Mouse (Mus musculus) frontal cortex, adult 2 months (tissue): Measurements from ENCODE around the gene Spire2. TPM values are rescaled to one million over a fixed set of nuclear protein-coding genes. Genes with fewer than 3 reads are reported as not detected.

Source experiments
- DNase-seq, 2 experiments: peaks; one replicate each; pipeline ENCODE4 v3.0.0; 2022; ENCODE audit warnings: low spot score in 1 of 2; ENCODE audit errors: extremely low spot score in 1 of 2
- polyA plus RNA-seq: library from polyadenylated mRNA; depleted of rRNA; stranded (reverse); fragments of >200 nt; gene quantifications from 2 replicates; pipeline ENCODE4 v1.2.3, GENCODE M21; 2012

Gene Spire2
- polyA plus RNA-seq, 1 experiment = 17.4 TPM

DNA sequence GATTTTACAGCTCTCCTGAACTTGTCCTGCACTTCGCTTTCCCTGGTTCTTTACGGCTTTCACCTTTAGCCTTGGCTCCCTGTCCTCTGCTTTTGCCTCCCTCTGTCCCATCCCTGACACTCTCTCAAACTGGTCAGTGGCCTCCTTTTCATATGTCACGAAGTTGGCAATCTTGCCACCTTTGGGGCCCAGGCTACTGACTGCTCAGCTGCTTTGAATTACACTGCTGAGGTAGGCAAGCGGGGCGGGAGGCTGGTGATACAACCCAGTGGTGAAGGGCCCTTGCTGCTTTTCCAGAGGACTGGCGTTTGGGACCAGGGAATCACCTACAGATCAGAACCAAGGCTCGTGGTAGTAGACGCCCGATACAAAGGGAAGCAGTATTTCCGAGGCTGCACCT is 43.2 kb downstream of the Spire2 start:
- DNase-seq = no peak

DNA sequence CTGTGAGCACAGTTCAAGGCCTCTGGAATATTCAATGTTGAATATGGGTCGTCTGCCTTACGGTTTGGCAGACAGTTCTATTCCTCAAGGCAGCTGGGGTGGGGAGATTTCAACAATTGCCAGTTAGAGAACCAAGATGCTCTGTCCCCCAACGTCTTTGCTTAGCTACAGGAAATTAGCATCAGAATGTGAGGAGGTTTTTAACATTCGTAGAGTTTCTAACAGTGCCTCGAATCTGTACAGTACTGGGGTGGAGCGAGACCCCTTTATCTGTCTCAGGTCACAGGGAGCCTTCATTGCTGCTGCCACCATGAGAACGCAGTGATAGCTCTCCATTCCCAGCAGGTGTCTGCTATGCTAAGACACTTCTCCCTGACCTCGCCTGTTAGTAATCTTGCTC is 43.6 kb downstream of the Spire2 start:
- DNase-seq = no peak

DNA sequence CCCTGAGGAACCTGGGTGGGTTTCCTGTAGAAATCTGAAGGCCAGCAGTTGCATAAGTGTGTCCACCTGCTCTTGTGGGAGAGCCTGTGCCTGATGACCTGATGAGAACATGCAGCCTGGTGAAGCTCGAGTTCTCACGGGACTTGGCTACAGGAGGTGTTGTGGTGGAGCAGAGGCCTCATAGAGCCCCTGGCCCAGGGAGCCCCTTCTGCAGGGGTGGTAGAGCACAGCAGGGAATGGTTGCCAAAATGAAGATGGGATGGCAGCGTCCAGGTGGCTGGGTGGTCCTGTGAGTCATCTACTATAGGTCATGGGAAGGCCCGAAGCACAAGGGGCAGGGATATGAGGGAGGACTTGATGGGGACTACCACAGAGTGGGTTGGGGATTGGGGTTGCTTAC is 49.2 kb downstream of the Spire2 start:
- no peak for DNase-seq

DNA sequence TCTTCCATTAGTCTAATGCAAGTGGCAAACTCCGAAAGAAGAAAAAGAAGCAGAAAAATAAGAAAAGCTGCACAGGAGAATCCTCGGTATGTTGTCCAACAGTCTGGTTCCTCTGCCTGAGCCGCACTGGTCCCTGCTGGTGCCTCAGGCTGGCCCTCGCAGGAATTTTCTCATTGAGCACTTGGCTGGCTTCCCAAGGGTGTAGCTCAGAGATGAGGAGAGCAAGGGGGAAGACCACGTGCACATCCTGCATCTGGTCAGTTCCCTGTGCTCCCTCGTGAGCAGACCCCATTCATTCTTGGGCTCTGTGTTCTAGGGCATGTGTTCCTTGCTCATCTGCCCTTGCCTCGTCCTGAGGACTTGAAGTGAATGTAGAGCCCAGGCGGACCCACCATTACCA is 50.0 kb downstream of the Spire2 start:
- no peak for DNase-seq

DNA sequence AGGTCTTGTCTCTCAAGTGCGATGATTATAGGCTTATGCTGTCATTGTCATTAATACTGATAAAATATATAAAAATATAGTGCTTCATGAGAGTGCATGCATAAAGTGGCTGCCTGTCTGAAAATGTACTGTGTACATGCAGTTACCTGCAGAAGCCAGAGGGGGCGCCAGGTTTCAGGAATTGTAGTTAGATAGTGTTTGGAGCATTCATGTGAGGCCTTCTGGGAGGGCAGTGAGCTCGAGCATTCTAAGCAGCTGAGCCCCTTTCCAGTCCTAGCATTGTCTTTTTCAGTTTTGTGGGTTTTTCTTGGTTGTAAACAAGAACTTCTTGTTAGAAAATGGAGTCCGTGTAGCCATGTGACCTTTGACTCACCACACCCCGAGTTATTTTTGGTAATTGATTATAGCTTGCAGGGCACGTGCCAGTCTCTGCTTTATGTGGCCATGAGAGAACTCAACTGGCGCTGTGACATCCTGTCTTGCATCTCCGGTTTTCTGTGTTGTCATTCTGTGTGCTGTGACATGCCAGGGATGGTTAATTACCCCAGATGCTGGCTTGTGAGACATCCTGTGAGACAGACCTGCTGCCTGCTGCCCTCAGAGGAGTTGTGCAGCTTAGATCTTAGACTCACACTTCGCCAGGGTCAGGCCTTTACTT is 52.5 kb downstream of the Spire2 start:
- DNase-seq = peak in 1 of 2 experiments; percentile 46

DNA sequence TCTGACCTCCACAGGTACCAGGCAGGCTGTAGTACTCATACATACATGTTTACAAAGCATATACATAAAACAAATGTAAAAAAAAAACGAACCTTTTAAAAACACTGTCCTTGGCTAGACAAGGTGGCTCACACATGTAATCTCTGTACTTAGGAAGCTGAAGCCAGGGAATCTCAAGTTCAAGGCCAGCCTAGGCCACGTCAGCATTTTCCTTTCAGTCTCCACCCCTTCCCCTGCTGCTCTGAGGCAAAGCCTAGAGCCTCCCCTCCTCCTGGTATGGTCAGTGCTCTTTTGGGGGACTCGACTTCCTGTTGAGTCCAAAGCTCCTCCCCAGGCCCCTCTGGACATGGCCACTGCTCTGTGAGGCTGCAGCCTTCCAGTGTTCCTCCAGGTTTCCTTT is 54.5 kb downstream of the Spire2 start:
- no peak for DNase-seq

DNA sequence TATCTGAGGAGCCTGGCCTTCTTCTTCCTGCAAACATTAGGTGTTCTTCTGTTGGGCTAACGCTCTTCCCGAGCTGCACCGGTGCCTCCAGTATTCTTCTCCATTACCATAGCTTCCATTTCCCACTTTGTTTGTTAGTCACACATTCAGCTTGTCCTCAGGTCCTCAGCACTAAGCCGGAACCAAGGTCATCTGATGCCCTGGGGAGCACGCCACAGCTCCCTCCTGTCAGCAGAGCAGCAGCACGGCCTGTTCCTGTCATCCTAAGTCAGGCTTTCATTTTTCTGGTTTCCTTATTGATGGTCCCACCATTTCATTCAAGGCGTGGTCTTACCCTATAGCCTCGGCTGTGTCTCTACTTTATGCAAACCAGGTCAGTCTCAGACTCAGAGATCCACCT is 55.3 kb downstream of the Spire2 start:
- DNase-seq = no peak

DNA sequence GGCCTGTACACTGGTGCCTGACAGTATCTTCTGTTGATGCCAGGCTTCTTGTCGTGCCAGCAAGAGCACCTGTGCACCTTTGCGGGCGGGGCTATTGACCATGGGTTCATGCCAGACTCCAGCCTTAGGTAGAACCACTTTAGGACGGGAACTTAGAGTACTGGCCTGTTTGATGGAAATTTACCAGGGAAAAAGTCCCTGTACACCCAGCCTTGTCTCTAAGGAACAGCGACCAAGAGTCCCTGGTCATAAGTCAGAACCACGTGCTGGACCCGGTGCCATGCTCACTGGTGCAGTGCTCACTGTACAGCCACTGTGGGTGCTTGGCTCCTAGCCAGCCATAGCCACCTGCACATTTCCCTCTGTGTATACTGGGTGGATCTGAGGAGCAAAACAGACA is 56.5 kb downstream of the Spire2 start:
- no peak for DNase-seq

DNA sequence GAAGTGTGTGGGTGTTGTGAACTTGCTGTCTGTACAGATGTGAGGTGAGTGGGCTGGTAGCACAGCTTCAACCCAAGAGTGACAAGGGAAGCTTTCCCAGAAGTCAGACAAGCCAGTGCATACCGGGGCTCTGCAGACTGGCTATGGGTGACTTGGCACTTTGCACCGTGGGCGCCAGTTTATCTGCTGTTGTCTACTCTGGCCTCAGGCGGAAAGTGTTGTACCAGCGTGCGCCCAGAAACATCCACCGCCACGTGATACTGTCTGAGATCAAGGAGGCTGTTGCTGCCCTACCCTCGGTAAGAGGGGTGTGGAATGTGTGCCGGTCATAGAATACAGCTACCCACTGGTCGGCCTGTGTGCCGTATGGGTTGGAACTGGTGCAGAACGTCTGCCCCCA is 65.8 kb downstream of the Spire2 start:
- DNase-seq = no peak

DNA sequence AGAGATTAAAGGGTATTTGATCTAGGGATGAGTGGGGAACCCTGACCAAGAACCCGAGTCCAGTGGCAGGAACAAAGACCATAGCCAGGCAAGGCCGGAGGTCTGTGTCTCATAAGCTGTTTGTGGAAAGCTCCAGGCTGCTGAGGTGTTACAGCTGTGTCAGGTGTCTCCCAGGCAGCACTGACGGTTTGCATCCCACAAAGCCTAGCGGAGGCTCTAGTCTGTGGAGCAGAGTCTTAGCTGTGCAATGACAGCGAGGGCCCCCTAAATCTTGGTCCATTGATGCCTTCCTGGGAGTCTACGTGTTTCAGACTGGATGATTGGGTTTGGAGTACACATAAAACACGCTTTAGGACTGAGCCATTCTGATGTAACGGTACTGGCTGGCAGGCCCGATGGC is 69.4 kb downstream of the Spire2 start:
- DNase-seq = no peak

DNA sequence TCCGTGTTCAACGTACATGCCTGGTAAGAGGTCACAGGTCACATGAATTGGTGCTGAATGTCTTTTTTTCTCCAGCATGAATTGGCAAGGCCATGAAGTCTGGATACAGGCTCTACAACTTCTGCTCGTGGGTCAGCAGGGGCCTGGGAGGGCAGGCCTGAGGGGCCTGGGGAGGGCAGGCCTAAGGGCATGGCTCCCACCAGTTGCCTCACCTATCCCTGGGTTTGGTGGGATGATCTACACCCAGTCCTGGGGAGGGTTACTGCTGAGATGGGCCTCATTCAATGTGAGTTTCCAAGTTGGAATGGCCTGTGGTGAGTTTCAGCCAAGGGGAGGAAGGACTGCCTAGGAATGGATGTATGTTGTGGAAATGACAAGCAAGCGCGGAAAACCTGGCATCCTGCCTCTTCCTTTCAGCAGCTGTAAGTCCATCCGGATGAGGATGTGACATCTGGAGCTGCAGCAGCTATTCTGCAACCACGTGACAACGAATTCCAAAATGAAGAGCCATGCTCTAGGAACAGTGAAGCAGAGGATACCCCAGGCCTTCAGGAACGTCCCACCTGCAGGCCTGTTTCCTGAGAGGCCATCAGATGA is 70.3 kb downstream of the Spire2 start:
- no peak for DNase-seq

DNA sequence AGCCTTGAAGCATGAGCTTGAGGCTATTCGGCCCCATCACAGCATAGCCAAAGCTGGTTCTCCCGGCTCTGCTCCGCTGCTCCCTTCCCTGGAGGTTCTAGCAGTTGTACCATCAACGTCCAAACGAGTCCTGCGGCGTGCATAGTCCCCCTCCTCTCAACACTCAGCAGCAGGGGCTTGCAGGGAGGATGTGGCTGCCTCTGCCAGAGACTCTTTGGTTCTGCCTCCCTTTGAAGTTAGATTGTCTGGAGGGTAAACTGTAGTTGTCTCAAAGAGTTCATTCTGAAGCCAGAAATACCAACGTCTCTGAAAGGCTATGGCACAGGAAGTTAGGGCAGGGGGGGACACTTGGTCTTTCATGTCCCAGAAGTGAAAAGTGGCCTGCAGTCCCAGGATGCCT is 72.0 kb downstream of the Spire2 start:
- no peak for DNase-seq

DNA sequence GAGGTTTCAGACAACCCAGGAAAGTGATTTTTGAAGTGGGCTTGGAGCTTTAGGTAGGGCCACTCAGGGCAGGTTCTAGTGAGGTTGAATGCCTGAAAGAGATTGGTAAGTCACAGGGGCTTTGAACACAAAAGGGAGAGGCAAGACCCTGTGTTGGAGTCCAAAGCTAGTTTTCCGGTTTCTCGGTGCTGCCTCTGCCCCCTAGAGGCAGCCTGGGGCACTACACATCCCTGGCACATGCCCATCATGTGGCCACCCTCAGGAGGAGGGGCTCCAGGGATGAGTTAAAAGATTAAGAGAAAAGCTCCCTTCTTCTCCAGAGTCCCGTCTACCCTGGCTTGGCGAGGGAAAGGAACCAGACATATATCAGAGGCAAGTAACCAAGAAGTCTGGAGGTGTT is 74.3 kb downstream of the Spire2 start, which contains the start of gene Mc1r:
TSS of gene Mc1r (plus strand) at position 322 of the 400 bp plus-strand sequence.
- peak in 1 of 2 experiments; percentile 86 for DNase-seq

DNA sequence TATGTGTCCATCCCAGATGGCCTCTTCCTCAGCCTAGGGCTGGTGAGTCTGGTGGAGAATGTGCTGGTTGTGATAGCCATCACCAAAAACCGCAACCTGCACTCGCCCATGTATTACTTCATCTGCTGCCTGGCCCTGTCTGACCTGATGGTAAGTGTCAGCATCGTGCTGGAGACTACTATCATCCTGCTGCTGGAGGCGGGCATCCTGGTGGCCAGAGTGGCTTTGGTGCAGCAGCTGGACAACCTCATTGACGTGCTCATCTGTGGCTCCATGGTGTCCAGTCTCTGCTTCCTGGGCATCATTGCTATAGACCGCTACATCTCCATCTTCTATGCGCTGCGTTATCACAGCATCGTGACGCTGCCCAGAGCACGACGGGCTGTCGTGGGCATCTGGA is 75.1 kb downstream of the Spire2 start:
- no peak for DNase-seq

DNA sequence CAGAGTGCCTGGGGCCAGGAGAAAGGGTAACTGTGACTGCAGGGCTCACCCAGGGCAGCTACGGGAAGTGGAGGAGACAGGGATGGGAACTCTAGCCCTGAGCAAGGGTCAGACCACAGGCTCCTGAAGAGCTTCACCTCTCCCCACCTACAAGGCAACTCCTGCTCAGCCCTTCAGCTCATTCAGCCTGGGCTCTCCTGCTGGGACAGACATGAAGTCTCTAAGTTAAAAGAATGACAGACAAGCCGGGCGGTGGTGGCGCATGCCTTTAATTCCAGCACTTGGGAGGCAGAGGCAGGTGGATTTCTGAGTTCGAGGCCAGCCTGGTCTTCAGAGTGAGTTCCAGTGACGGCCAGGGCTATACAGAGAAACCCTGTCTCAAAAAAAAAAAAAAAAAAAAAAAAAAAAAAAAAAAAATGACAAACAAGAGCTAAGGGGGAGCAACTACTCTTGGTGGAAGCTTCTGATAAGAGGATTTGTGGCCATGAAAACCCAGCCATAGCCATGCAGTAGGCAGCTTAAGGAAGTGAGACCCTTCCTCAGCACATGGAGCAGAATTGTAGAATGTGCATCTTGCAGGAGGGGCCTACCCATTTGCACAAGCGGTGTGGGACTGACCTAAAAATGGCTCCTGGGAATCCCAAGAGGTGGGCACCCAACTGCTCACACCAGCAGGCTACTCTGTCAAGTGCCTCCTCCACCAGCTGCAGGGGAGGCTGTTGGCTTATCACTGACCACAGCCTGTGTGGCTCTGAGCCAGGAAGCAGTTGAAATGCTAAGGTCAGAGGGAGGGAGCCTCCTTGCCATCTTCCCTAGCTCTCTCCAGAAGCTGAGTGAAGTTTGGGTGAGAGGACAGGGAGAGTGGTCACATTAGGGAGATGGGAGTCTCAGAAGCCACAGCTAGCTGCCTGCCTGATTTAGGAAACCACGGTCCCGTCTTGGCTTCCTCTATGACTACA is 76.4 kb downstream of the Spire2 start:
- no peak for DNase-seq

DNA sequence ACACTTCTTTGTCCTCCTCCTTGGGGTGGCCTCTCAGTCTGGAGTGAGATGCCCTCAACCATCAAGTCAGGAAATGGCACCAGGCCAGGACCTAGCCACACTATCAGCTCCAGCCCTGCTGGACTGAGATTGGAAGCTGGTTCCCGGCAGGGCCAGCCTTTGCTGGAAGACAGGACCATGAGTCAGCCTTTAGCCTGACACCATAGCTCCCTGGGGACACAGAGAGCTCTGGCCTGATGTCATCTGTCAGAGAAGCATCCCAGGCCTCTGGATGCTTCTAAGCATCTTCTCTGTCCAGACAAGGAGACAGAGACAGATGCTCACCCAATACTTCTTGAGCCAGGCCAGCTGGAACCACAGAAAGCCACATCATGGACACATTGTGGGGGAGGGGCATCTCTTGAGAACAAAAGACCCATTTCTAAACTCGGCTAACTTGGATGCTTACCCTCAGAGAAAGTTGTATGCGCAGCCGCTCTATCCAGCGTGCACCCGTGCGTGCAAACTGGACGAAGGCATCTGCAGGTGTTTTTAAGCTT is 77.6 kb downstream of the Spire2 start:
- no peak for DNase-seq

DNA sequence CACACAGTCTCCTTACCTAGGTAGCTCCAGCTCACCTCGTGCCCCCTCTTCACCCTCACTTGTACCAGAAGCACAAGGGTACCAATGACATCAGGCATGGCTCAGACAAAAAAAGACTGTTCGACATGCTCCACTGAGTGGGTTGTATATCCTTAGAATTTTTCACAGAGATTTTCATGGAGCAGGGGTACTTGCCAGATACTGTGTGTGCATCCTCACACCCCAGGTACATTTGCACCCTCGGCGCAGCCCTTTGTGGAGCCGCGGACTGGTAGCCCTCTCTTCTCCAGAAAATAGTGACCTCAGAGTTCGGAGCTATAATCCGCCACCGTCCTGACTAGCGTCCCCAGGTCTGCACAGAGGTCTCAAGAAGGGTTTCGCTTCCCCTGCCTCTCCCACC is 78.3 kb downstream of the Spire2 start:
- DNase-seq = no peak

DNA sequence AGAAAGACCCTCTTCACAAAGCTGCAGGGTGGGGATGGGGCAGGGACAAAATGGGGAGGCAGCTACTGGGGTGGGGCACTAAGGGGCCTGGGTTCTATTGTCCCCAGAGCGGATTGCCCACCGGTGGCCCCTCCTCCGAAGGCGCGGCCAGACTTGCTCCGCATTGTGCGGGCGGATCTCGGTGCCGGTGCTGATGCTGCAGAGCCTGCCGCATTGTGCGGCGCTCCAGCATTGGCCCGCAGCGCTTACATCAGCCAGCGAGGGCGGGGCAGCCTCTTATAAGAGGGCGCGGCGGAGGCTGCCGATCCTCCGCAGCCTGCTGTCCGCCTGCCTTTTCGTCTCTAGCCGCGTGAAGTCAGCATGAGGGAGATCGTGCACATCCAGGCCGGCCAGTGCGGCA is 78.7 kb downstream of the Spire2 start, which contains the start of gene Tubb3:
TSS of gene Tubb3 (plus strand) at position 179 of the 400 bp plus-strand sequence.
- DNase-seq = peak; percentile 85 to 92

DNA sequence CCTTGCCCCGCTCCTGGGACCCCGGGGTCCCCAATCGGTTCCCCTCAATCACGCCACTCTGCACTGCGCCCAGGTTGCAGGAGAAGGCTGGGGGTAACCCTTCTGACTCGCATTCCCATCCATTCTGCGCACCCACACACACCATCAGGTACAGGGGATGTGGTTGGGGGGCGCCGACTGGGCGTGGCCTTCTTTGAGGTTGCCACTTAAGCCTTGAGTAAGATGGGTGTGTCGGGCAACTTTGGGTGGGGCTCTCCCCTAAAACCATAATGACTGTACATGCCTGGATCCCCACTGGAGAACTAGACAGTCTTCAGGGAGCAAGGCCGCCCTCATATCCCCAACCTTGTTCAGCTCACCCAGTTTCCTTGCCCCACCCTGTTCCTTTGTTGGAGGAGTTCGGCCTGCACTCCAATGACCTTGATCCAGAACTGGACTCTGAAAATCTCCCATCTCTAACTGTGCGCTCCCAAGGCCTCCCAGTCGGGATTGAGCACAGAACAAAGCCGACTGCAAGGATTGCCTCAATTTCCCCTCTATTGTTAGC is 79.3 kb downstream of the Spire2 start:
- no peak for DNase-seq

DNA sequence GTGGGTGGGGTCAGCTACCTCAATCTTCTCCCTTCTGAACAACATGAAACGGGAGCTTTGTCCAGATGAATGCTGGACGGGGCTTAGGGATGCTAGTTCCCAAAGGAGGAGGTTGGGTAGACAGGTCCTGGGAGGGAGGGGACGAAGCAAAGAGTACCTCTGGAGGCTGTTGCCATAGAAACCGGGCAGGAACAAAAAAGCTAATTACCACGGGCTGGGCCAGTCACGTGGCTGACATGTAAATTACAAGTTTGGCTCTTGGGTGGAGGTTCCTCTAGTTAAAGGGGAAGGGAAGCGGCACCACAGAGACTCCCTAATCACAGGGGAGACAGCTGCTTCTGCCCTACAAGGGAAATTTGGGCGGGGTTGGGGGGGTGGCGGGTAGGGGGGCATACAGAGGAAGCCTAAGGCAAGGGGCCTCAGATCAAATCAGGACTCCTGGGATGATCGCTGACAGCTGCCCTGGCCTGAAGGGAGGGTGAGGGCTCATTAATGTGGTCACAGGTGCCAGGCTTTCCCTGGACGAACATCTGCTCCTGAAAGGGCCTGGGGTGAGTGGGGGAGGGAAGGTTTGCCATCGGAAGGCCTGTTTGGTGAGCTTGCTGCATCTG is 80.2 kb downstream of the Spire2 start:
- DNase-seq = peak; percentile 86 to 90
